ENCODE assay signal across 9 mouse cellular contexts in genomic region chr2:155624730-155625129, GRCm38 (mm10). TPM values are rescaled to one million over a fixed set of nuclear protein-coding genes. Genes with fewer than 3 reads are reported as not detected.
DNase-seq lines count a peak whose midpoint lies in the region; ATAC-seq and TF ChIP-seq lines count a peak whose summit lies in the region.
"Had no signal": no experiment of that assay in that cellular context is flagged by ENCODE, and none has a peak within 500 bp of the region (broad histone marks: within the 10 kb centered on the region; RNA-seq: fewer than 3 reads in every experiment).

No protein-coding gene starts in this region.

- no peak overlapping the region for H3K27ac ChIP-seq in forebrain, postnatal 0 days (ENCODE audit: low read depth, low read length)
- H3K27ac ChIP-seq in forebrain, embryonic 15.5 days (replicated peaks): no peak overlapping the region
- H3K27ac ChIP-seq in midbrain, embryonic 11.5 days (ENCODE audit: low read depth, low read length): no peak overlapping the region
- no peak overlapping the region for H3K27ac ChIP-seq in midbrain, embryonic 16.5 days (ENCODE audit: low read length)
- H3K27ac ChIP-seq: limb, embryonic 12.5 days had no signal

- H3K4me3 ChIP-seq in forebrain, postnatal 0 days (ENCODE audit: low read depth, low read length): no peak overlapping the region
- H3K4me3 ChIP-seq in forebrain, embryonic 15.5 days: no peak overlapping the region
- no peak overlapping the region for H3K4me3 ChIP-seq in midbrain, embryonic 11.5 days (ENCODE audit: low read depth, low read length)
- H3K4me3 ChIP-seq in midbrain, embryonic 16.5 days (ENCODE audit: low read depth, low read length): no peak overlapping the region
- H3K4me3 ChIP-seq: limb, embryonic 12.5 days had no signal

- ATAC-seq in forebrain, postnatal 0 days: peak; percentile 29; the same call in 1 of the 2 replicates
- ATAC-seq in forebrain, embryonic 15.5 days (replicated peaks): no peak
- no peak for ATAC-seq in midbrain, embryonic 11.5 days (ENCODE audit: low FRiP score)
- ATAC-seq in midbrain, embryonic 16.5 days: no peak
- peak; percentile 39; the same call in 1 of the 2 replicates for ATAC-seq in megakaryocyte, adult 5-6 weeks (ENCODE audit: poor library complexity, severe bottlenecking)

- TF ChIP-seq CTCF in forebrain, postnatal 0 days (IDR thresholded peaks at IDR 0.05; ENCODE audit: low read depth): peak; percentile 87

- peak; percentile 81 for DNase-seq in forebrain, postnatal 0 days
- peak; percentile 92 for DNase-seq in midbrain, embryonic 11.5 days (ENCODE audit: low spot score, missing footprints)
- peak; percentile 68 for DNase-seq in c-Kit-negative CD71-positive TER-119-positive erythroid progenitor cells, embryonic 14.5 days (ENCODE audit: low read depth, low spot score)
- DNase-seq in urinary bladder, postnatal 25 days (ENCODE audit: low spot score): no peak
- DNase-seq in layer of hippocampus, adult 11-12 months (ENCODE audit: low spot score): no peak

- H3K4me1 ChIP-seq in forebrain, postnatal 0 days (ENCODE audit: insufficient read depth): 0 out of 2 replicates have a peak, but pooled peaks cover 3% of the 10 kb centered on the region
- peaks cover 12% of the 10 kb centered on the region for H3K4me1 ChIP-seq in forebrain, embryonic 15.5 days
- H3K4me1 ChIP-seq in midbrain, embryonic 11.5 days (ENCODE audit: control insufficient read depth, insufficient read depth, low read length): peaks cover 8% of the 10 kb centered on the region
- H3K4me1 ChIP-seq in midbrain, embryonic 16.5 days (ENCODE audit: control insufficient read depth, insufficient read depth, low read length): peaks cover 7% of the 10 kb centered on the region

- 41% methylated on average over 10 of the region's 10 CpGs for WGBS in forebrain, postnatal 0 days
- 40% methylated on average over 10 of the region's 10 CpGs for WGBS in forebrain, embryonic 15.5 days
- WGBS in midbrain, embryonic 11.5 days: 38% methylated on average over 10 of the region's 10 CpGs
- WGBS in midbrain, embryonic 16.5 days: 34% methylated on average over 10 of the region's 10 CpGs

- no peaks in the 10 kb centered on the region for H3K36me3 ChIP-seq in forebrain, postnatal 0 days (ENCODE audit: insufficient read depth)
- no peaks in the 10 kb centered on the region for H3K36me3 ChIP-seq in forebrain, embryonic 15.5 days
- H3K36me3 ChIP-seq in midbrain, embryonic 11.5 days (ENCODE audit: control insufficient read depth, insufficient read depth, low read length): no peaks in the 10 kb centered on the region
- H3K36me3 ChIP-seq in midbrain, embryonic 16.5 days (ENCODE audit: control insufficient read depth, insufficient read depth, low read length): no peaks in the 10 kb centered on the region
- H3K36me3 ChIP-seq: limb, embryonic 12.5 days had no signal

- H3K9me3 ChIP-seq in forebrain, postnatal 0 days (ENCODE audit: low read length): no peaks in the 10 kb centered on the region
- no peaks in the 10 kb centered on the region for H3K9me3 ChIP-seq in forebrain, embryonic 15.5 days
- H3K9me3 ChIP-seq in midbrain, embryonic 11.5 days (ENCODE audit: control insufficient read depth, low read length): no peaks in the 10 kb centered on the region
- H3K9me3 ChIP-seq in midbrain, embryonic 16.5 days (replicated peaks; ENCODE audit: control insufficient read depth, low read length, poor library complexity, severe bottlenecking): no peaks in the 10 kb centered on the region
- H3K9me3 ChIP-seq: limb, embryonic 12.5 days had no signal

- no peak overlapping the region for H3K4me2 ChIP-seq in forebrain, postnatal 0 days (ENCODE audit: low read depth)
- no peak overlapping the region for H3K4me2 ChIP-seq in forebrain, embryonic 15.5 days (replicated peaks)
- no peak overlapping the region for H3K4me2 ChIP-seq in midbrain, embryonic 11.5 days
- H3K4me2 ChIP-seq in midbrain, embryonic 16.5 days (ENCODE audit: low read length): no peak overlapping the region
- H3K4me2 ChIP-seq: limb, embryonic 12.5 days had no signal

- H3K27me3 ChIP-seq in forebrain, postnatal 0 days (ENCODE audit: insufficient read depth, low read length): no peaks in the 10 kb centered on the region; the same call in 1 of the 2 replicates
- peaks cover 19% of the 10 kb centered on the region; the same call in 1 of the 2 replicates for H3K27me3 ChIP-seq in forebrain, embryonic 15.5 days
- peaks cover 24% of the 10 kb centered on the region for H3K27me3 ChIP-seq in midbrain, embryonic 11.5 days (ENCODE audit: control insufficient read depth, insufficient read depth, low read length)
- peaks cover 7% of the 10 kb centered on the region for H3K27me3 ChIP-seq in midbrain, embryonic 16.5 days (ENCODE audit: control insufficient read depth, insufficient read depth, low read depth, low read length)

- H3K9ac ChIP-seq in forebrain, postnatal 0 days: no peak overlapping the region
- no peak overlapping the region for H3K9ac ChIP-seq in forebrain, embryonic 15.5 days (replicated peaks)
- no peak overlapping the region for H3K9ac ChIP-seq in midbrain, embryonic 11.5 days (ENCODE audit: low read length)
- H3K9ac ChIP-seq in midbrain, embryonic 16.5 days (ENCODE audit: low read depth, low read length): no peak overlapping the region
- H3K9ac ChIP-seq: limb, embryonic 12.5 days had no signal

RNA-seq across cellular contexts. Expression of gene Myh7b, which starts 13.7 kb away (rescaled TPM):
- total RNA-seq in forebrain, postnatal 0 days (2014; rRNA removed): 0.29 and 1.0 TPM in 2 replicates
- 1.3 and 2.0 TPM in 2 replicates for polyA plus RNA-seq in forebrain, postnatal 0 days (2015; fragmentation: Nextera tagmentation; extraction: Ambion mirVana)
- 0.29 and 0.59 TPM in 2 replicates for polyA plus RNA-seq in forebrain, embryonic 15.5 days (2015; fragmentation: Nextera tagmentation; extraction: Ambion mirVana)
- 0.59 and 0.63 TPM in 2 replicates for polyA plus RNA-seq in midbrain, embryonic 11.5 days (2014; fragmentation: Nextera tagmentation; extraction: Ambion mirVana)
- 0.80 and 1.0 TPM in 2 replicates for polyA plus RNA-seq in midbrain, embryonic 16.5 days (2015; fragmentation: Nextera tagmentation; extraction: Ambion mirVana)
- not detected in 2 replicates for total RNA-seq in megakaryocyte, adult 5-6 weeks (2015)
- total RNA-seq in megakaryocyte, adult 5-6 weeks (2017): not detected in 2 replicates

RNA-seq across cellular contexts. Expression of gene Gss, which starts 32.1 kb away (rescaled TPM):
- 10.0 and 11.9 TPM in 2 replicates for total RNA-seq in forebrain, postnatal 0 days (2014; rRNA removed)
- polyA plus RNA-seq in forebrain, postnatal 0 days (2015; fragmentation: Nextera tagmentation; extraction: Ambion mirVana): 10.1 and 11.9 TPM in 2 replicates
- polyA plus RNA-seq in forebrain, embryonic 15.5 days (2015; fragmentation: Nextera tagmentation; extraction: Ambion mirVana): 12.8 and 15.6 TPM in 2 replicates
- polyA plus RNA-seq in midbrain, embryonic 11.5 days (2014; fragmentation: Nextera tagmentation; extraction: Ambion mirVana): 14.7 and 17.5 TPM in 2 replicates
- 13.6 and 15.1 TPM in 2 replicates for polyA plus RNA-seq in midbrain, embryonic 16.5 days (2015; fragmentation: Nextera tagmentation; extraction: Ambion mirVana)
- total RNA-seq in megakaryocyte, adult 5-6 weeks (2015): 9.6 and 9.7 TPM in 2 replicates
- 13.3 and 17.1 TPM in 2 replicates for total RNA-seq in megakaryocyte, adult 5-6 weeks (2017)

Comparison
In these comparisons a context has a peak if more than half of its experiments do, and no peak if none do; other contexts are left out.
1. ATAC-seq: peak in forebrain, postnatal 0 days (single experiment) and megakaryocyte, adult 5-6 weeks (single experiment); none in forebrain, embryonic 15.5 days (single experiment), midbrain, embryonic 11.5 days (single experiment) and midbrain, embryonic 16.5 days (single experiment).
2. DNase-seq: peak in forebrain, postnatal 0 days (single experiment), midbrain, embryonic 11.5 days (single experiment) and c-Kit-negative CD71-positive TER-119-positive erythroid progenitor cells, embryonic 14.5 days (single experiment); none in urinary bladder, postnatal 25 days (single experiment) and layer of hippocampus, adult 11-12 months (single experiment).